Mouse (Mus musculus): Measurements from ENCODE around the gene Pdp2. TPM values are rescaled to one million over a fixed set of nuclear protein-coding genes. Genes with fewer than 3 reads are reported as not detected.
"Not testable (repeated sequence)": the region's sequence is repeated elsewhere in the genome, so short reads cannot be mapped to it uniquely, and the experiment has no call there.

Pdp2 gene
- polyA plus RNA-seq, 2 experiments = 4.9 to 9.7 TPM

GRCm38 (mm10) chr8:104640831-104641370, 49.6 kb downstream of the Pdp2 start:
- Histone ChIP-seq H3K36me3 (ENCODE audit: control insufficient read depth, insufficient read depth, low read length) (peaks cover 15% of the 10 kb centered on the region), H3K9me3 (ENCODE audit: control insufficient read depth, low read length) (no peaks in the 10 kb centered on the region), H3K4me3 (replicated peaks; ENCODE audit: low read length) (peak overlapping the region; percentile 87), H3K9ac (ENCODE audit: low read depth, low read length, severe bottlenecking) (peak overlapping the region; percentile 71), H3K27me3 (ENCODE audit: control insufficient read depth, insufficient read depth, low read length) (no peaks in the 10 kb centered on the region), H3K27ac (replicated peaks; ENCODE audit: low read depth, low read length) (no peak overlapping the region), H3K4me2 (replicated peaks; ENCODE audit: low read depth, low read length, severe bottlenecking) (peak overlapping the region; percentile 88), H3K4me1 (ENCODE audit: control insufficient read depth, insufficient read depth, low read length) (peaks cover 14% of the 10 kb centered on the region)
- WGBS = 9% methylated on average over 25 of the region's 25 CpGs
- ATAC-seq (ENCODE audit: low FRiP score, low read depth) (no peak), DNase-seq (ENCODE audit: low spot score) (no peak)
- no peak for TF ChIP-seq POLR2A (IDR thresholded peaks at IDR 0.05; ENCODE audit: borderline replicate concordance, extremely low read depth, insufficient read depth, insufficient read length)

- peak; percentile 88 for DNase-seq (ENCODE audit: low spot score)
- Histone ChIP-seq H3K9ac (ENCODE audit: low read depth, low read length, severe bottlenecking) (peak within 1 kb of the TSS; percentile 71), H3K27ac (replicated peaks; ENCODE audit: low read depth, low read length) (peak within 1 kb of the TSS; percentile 58), H3K27me3 (ENCODE audit: control insufficient read depth, insufficient read depth, low read length) (no peaks in the 10 kb centered on the region), H3K36me3 (ENCODE audit: control insufficient read depth, insufficient read depth, low read length) (peaks cover 15% of the 10 kb centered on the region), H3K9me3 (ENCODE audit: control insufficient read depth, low read length) (no peaks in the 10 kb centered on the region), H3K4me1 (ENCODE audit: control insufficient read depth, insufficient read depth, low read length) (peaks cover 14% of the 10 kb centered on the region), H3K4me3 (replicated peaks; ENCODE audit: low read length) (peak within 1 kb of the TSS; percentile 87), H3K4me2 (replicated peaks; ENCODE audit: low read depth, low read length, severe bottlenecking) (peak within 1 kb of the TSS; percentile 88)
- WGBS = under 1% methylated on average over 66 of the region's 66 CpGs
- TF ChIP-seq POLR2A (IDR thresholded peaks at IDR 0.05; ENCODE audit: borderline replicate concordance, extremely low read depth, insufficient read depth, insufficient read length) = 0 out of 2 replicates have a peak, but pooled peaks have one; percentile 34
- peak; percentile 96 for ATAC-seq (ENCODE audit: low FRiP score, low read depth)
Measured at GRCm38 (mm10) chr8:104641426-104642323, 50.4 kb downstream of the Pdp2 start, which contains the start of gene Ciao2b. Gene Ciao2b, minus strand, starts transcription at chr8:104641965.

- ATAC-seq (ENCODE audit: low FRiP score, low read depth) (no peak), DNase-seq (ENCODE audit: low spot score) (no peak)
- H3K9ac ChIP-seq (ENCODE audit: low read depth, low read length, severe bottlenecking) = peak overlapping the region; percentile 71
- no peaks in the 10 kb centered on the region for H3K27me3 ChIP-seq (ENCODE audit: control insufficient read depth, insufficient read depth, low read length)
- H3K36me3 ChIP-seq (ENCODE audit: control insufficient read depth, insufficient read depth, low read length) = peaks cover 15% of the 10 kb centered on the region
- H3K27ac ChIP-seq (replicated peaks; ENCODE audit: low read depth, low read length) = no peak overlapping the region
- H3K4me3 ChIP-seq (replicated peaks; ENCODE audit: low read length) = peak overlapping the region; percentile 87
- H3K4me2 ChIP-seq (replicated peaks; ENCODE audit: low read depth, low read length, severe bottlenecking) = peak overlapping the region; percentile 88
- H3K4me1 ChIP-seq (ENCODE audit: control insufficient read depth, insufficient read depth, low read length) = peaks cover 14% of the 10 kb centered on the region
- no peaks in the 10 kb centered on the region for H3K9me3 ChIP-seq (ENCODE audit: control insufficient read depth, low read length)
- WGBS = 80% methylated on average over 6 of the region's 6 CpGs
- no peak for TF ChIP-seq POLR2A (IDR thresholded peaks at IDR 0.05; ENCODE audit: borderline replicate concordance, extremely low read depth, insufficient read depth, insufficient read length)
Measured at GRCm38 (mm10) chr8:104642324-104642654, 51.0 kb downstream of the Pdp2 start.

- 70% methylated on average over 3 of the region's 3 CpGs for WGBS
- H3K27me3 ChIP-seq (ENCODE audit: control insufficient read depth, insufficient read depth, low read length); H3K4me2 ChIP-seq (replicated peaks; ENCODE audit: low read depth, low read length, severe bottlenecking); DNase-seq (ENCODE audit: low spot score); H3K27ac ChIP-seq (replicated peaks; ENCODE audit: low read depth, low read length); H3K9me3 ChIP-seq (ENCODE audit: control insufficient read depth, low read length); H3K9ac ChIP-seq (ENCODE audit: low read depth, low read length, severe bottlenecking); H3K36me3 ChIP-seq (ENCODE audit: control insufficient read depth, insufficient read depth, low read length); ATAC-seq (ENCODE audit: low FRiP score, low read depth); H3K4me3 ChIP-seq (replicated peaks; ENCODE audit: low read length): not testable (repeated sequence)
- peaks cover 14% of the 10 kb centered on the region for H3K4me1 ChIP-seq (ENCODE audit: control insufficient read depth, insufficient read depth, low read length)
Measured at GRCm38 (mm10) chr8:104644187-104644586, 52.9 kb downstream of the Pdp2 start.

Other genes starting within 250 kb of the Pdp2 start
- gene Cmtm4, start 195.6 kb upstream of the Pdp2 start, polyA plus RNA-seq (2012; rRNA removed) = 18.9 and 21.4 TPM in 2 replicates
- gene Cmtm4, start 195.6 kb upstream of the Pdp2 start, polyA plus RNA-seq (2014; fragmentation: Nextera tagmentation; extraction: Ambion mirVana) = 4.1 and 4.5 TPM in 2 replicates
- 58.2 and 64.7 TPM in 2 replicates for gene Dync1li2, start 148.4 kb upstream of the Pdp2 start, polyA plus RNA-seq (2012; rRNA removed)
- gene Dync1li2, start 148.4 kb upstream of the Pdp2 start, polyA plus RNA-seq (2014; fragmentation: Nextera tagmentation; extraction: Ambion mirVana) = 48.8 and 53.5 TPM in 2 replicates
- 0.23 and 0.29 TPM in 2 replicates for gene Terb1, start 81.5 kb upstream of the Pdp2 start, polyA plus RNA-seq (2012; rRNA removed)
- gene Terb1, start 81.5 kb upstream of the Pdp2 start, polyA plus RNA-seq (2014; fragmentation: Nextera tagmentation; extraction: Ambion mirVana) = 0.44 and 0.48 TPM in 2 replicates
- gene Nae1, start 56.8 kb upstream of the Pdp2 start, polyA plus RNA-seq (2012; rRNA removed) = 75.7 and 84.2 TPM in 2 replicates
- gene Nae1, start 56.8 kb upstream of the Pdp2 start, polyA plus RNA-seq (2014; fragmentation: Nextera tagmentation; extraction: Ambion mirVana) = 97.1 and 97.8 TPM in 2 replicates
- 0.53 and 1.0 TPM in 2 replicates for gene Car7, start 56.8 kb upstream of the Pdp2 start, polyA plus RNA-seq (2012; rRNA removed)
- gene Car7, start 56.8 kb upstream of the Pdp2 start, polyA plus RNA-seq (2014; fragmentation: Nextera tagmentation; extraction: Ambion mirVana) = 0.65 and 0.66 TPM in 2 replicates
- 0.29 and 0.62 TPM in 2 replicates for gene Cdh16, start 32.9 kb downstream of the Pdp2 start, polyA plus RNA-seq (2012; rRNA removed)
- gene Cdh16, start 32.9 kb downstream of the Pdp2 start, polyA plus RNA-seq (2014; fragmentation: Nextera tagmentation; extraction: Ambion mirVana) = 0.75 and 0.98 TPM in 2 replicates
- 21.4 and 22.5 TPM in 2 replicates for gene Rrad, start 39.9 kb downstream of the Pdp2 start, polyA plus RNA-seq (2012; rRNA removed)
- gene Rrad, start 39.9 kb downstream of the Pdp2 start, polyA plus RNA-seq (2014; fragmentation: Nextera tagmentation; extraction: Ambion mirVana) = 27.3 and 32.4 TPM in 2 replicates
- 71.1 and 91.9 TPM in 2 replicates for gene Ciao2b, start 50.5 kb downstream of the Pdp2 start, polyA plus RNA-seq (2012; rRNA removed)
- gene Ciao2b, start 50.5 kb downstream of the Pdp2 start, polyA plus RNA-seq (2014; fragmentation: Nextera tagmentation; extraction: Ambion mirVana) = 78.4 and 81.9 TPM in 2 replicates
- gene Ces2a, start 142.6 kb downstream of the Pdp2 start, polyA plus RNA-seq (2012; rRNA removed) = 0.03 and 0.20 TPM in 2 replicates
- gene Ces2a, start 142.6 kb downstream of the Pdp2 start, polyA plus RNA-seq (2014; fragmentation: Nextera tagmentation; extraction: Ambion mirVana) = not detected in 2 replicates
- gene Ces2b, start 240.1 kb downstream of the Pdp2 start, polyA plus RNA-seq (2012; rRNA removed) = 0.13 and 0.14 TPM in 2 replicates
- 0.15 and 0.22 TPM in 2 replicates for gene Ces2b, start 240.1 kb downstream of the Pdp2 start, polyA plus RNA-seq (2014; fragmentation: Nextera tagmentation; extraction: Ambion mirVana)

Measured in limb, embryonic 14.5 days (tissue).